ENCODE assay signal across 22 mouse cellular contexts in the genomic region with DNA sequence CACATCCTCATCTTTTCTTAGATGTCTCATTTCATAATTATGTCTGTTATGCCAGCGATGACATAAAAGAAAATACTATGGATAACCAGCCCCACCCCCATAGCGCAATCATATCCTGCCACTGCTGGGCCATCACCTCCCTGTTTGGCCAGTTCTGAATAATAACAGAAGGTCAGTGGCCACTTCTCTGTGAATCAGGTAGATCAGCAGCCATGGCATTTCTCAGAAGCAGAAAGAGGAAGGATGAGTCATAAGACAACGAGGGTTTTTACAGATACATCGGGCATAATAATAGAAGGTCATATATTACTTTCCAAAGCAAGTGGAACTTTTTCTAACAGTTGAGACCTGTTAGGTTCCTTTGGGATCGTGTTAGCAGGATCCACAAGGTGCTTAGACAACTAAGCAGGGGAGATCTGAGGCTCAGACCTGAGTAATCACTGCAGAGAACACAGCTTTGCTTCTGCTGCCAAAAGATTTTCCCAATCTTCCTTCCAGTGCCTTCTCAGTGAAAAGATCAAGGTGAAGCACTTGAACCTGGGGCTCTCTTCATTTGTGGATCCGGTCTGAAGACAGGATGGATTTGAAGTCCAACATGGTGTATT. TPM values are rescaled to one million over a fixed set of nuclear protein-coding genes. Genes with fewer than 3 reads are reported as not detected.
A peak's percentile ranks its signal among the peaks of the same experiment; 100 is the strongest.
DNase-seq lines count a peak whose midpoint lies in the region; ATAC-seq and TF ChIP-seq lines count a peak whose summit lies in the region.
"Had no signal": no experiment of that assay in that cellular context is flagged by ENCODE, and none has a peak within 500 bp of the region (broad histone marks: within the 10 kb centered on the region; RNA-seq: fewer than 3 reads in every experiment).

No protein-coding gene starts in this region.

- H3K27me3 ChIP-seq in Patski: no peaks in the 10 kb centered on the region
- no peaks in the 10 kb centered on the region for H3K27me3 ChIP-seq in hindbrain, embryonic 13.5 days
- H3K27me3 ChIP-seq: embryonic facial prominence, embryonic 12.5 days; heart, embryonic 13.5 days had no signal

- no peak overlapping the region for H3K4me2 ChIP-seq in hindbrain, embryonic 13.5 days
- H3K4me2 ChIP-seq: embryonic facial prominence, embryonic 12.5 days; heart, embryonic 13.5 days; lung, embryonic 14.5 days had no signal

- no peaks in the 10 kb centered on the region for H3K4me1 ChIP-seq in hindbrain, embryonic 13.5 days (replicated peaks)
- H3K4me1 ChIP-seq: embryonic facial prominence, embryonic 12.5 days; heart, embryonic 13.5 days had no signal

- TF ChIP-seq CTCF in Patski (IDR thresholded peaks at IDR 0.05): no peak

- DNase-seq in 3T3-L1 (ENCODE audit: low read depth, low spot score) (peak; percentile 61), Patski (ENCODE audit: low read depth, low spot score) (no peak)
- peak; percentile 21 for DNase-seq in CD4-positive helper T cell, adult 2 months (ENCODE audit: low read depth, low spot score)
- DNase-seq in layer of hippocampus, adult 9-11 months: no peak
- DNase-seq in kidney, postnatal 25 days: no peak
- DNase-seq: adrenal gland, postnatal 36 days; cerebellum, adult 8-10 months; heart, postnatal 4 days; kidney, adult 2 months; kidney, postnatal 14 days; liver; lung, embryonic 14.5 days; midbrain, embryonic 14.5 days had no signal

- POLR2A ChIA-PET in Patski (lab: Charles Lee): no interaction called here

- CTCF ChIA-PET in Patski (lab: Charles Lee): no interaction called here

- H3K27ac ChIP-seq in hindbrain, embryonic 13.5 days: no peak overlapping the region
- H3K27ac ChIP-seq: embryonic facial prominence, embryonic 12.5 days; heart, embryonic 13.5 days; hindbrain, postnatal 0 days had no signal

- 91% methylated on average over 6 of the region's 6 CpGs for WGBS in hindbrain, embryonic 13.5 days

- in situ Hi-C loops in Patski (cut with MboI; ENCODE audit: low pct_unique_long_range_greater_than_20kb): no loop called here

- no peak overlapping the region for H3K4me3 ChIP-seq in hindbrain, embryonic 13.5 days
- H3K4me3 ChIP-seq: embryonic facial prominence, embryonic 12.5 days; heart, embryonic 13.5 days had no signal

- ATAC-seq in Patski: peak; percentile 35
- peak; percentile 58; the same call in 1 of the 2 replicates for ATAC-seq in megakaryocyte progenitor cell, adult 5-6 weeks (replicated peaks; ENCODE audit: poor library complexity)
- ATAC-seq in hindbrain, embryonic 13.5 days (ENCODE audit: low FRiP score): no peak
- ATAC-seq: forebrain, embryonic 16.5 days; hindbrain, postnatal 0 days had no signal

- H3K9ac ChIP-seq in hindbrain, embryonic 13.5 days: no peak overlapping the region
- H3K9ac ChIP-seq: embryonic facial prominence, embryonic 12.5 days; heart, embryonic 13.5 days; lung, embryonic 14.5 days had no signal

- H3K9me3 ChIP-seq in hindbrain, embryonic 13.5 days: no peaks in the 10 kb centered on the region
- H3K9me3 ChIP-seq: embryonic facial prominence, embryonic 12.5 days; heart, embryonic 13.5 days had no signal

- no peaks in the 10 kb centered on the region for H3K36me3 ChIP-seq in hindbrain, embryonic 13.5 days
- H3K36me3 ChIP-seq: embryonic facial prominence, embryonic 12.5 days; heart, embryonic 13.5 days had no signal

RNA-seq across cellular contexts. Expression of a gene that starts 8.7 kb away (rescaled TPM):
- not detected for polyA plus RNA-seq in Patski (2021)
- total RNA-seq in megakaryocyte progenitor cell, adult 5-6 weeks (2015): not detected in 2 replicates
- not detected in 2 replicates for total RNA-seq in megakaryocyte progenitor cell, adult 5-6 weeks (2017)
- not detected in 2 replicates for polyA plus RNA-seq in hindbrain, embryonic 13.5 days (2015; fragmentation: Nextera tagmentation; extraction: Ambion mirVana)
- total RNA-seq: adrenal gland, postnatal 36 days; heart, postnatal 4 days; hindbrain, postnatal 0 days; layer of hippocampus, postnatal 10 days; left cerebral cortex, postnatal 14 days had no signal
- polyA plus RNA-seq: cortical plate, adult 2 months; embryonic facial prominence, embryonic 12.5 days; forebrain, embryonic 16.5 days; heart, embryonic 13.5 days; lung, embryonic 14.5 days; midbrain, embryonic 14.5 days had no signal

Comparison
In these comparisons a context has a peak if more than half of its experiments do, and no peak if none do; other contexts are left out.
1. DNase-seq: peak in 3T3-L1 (single experiment) and CD4-positive helper T cell, adult 2 months (single experiment); none in Patski (single experiment), layer of hippocampus, adult 9-11 months (single experiment) and kidney, postnatal 25 days (0 of 2).